Mouse (Mus musculus) hindbrain, postnatal 0 days (tissue): ENCODE measurements around the gene Gtf2ird2. TPM values are rescaled to one million over a fixed set of nuclear protein-coding genes. Genes with fewer than 3 reads are reported as not detected.

Source experiments
- ATAC-seq: fragments of 200-750 bp; cut with Nextera tagmentation; 2 replicates; pipeline ENCODE4 v1.8.0; 2017; ENCODE audit warnings: mild to moderate bottlenecking, moderate TSS enrichment, moderate library complexity
- DNase-seq: peaks from one replicate; pipeline ENCODE4 v3.0.0-alpha.2; 2015; ENCODE audit warnings: low spot score
- H3K27ac ChIP-seq: fragments of 300-500 bp; sonication (generic); 2 replicates; pipeline ENCODE4 v1.5.1; 2014; ENCODE audit warnings: mild to moderate bottlenecking
- H3K27me3 ChIP-seq: fragments of 300-500 bp; sonication (generic); 2 replicates; pipeline ENCODE4 v1.6.1; 2014; ENCODE audit warnings: low read length, mixed read lengths; ENCODE audit not compliant: insufficient read depth
- H3K36me3 ChIP-seq: fragments of 300-500 bp; sonication (generic); 2 replicates; pipeline ENCODE4 v1.6.1; 2014; ENCODE audit warnings: low read length, mixed read lengths; ENCODE audit not compliant: insufficient read depth
- H3K4me1 ChIP-seq: fragments of 300-500 bp; sonication (generic); 2 replicates; pipeline ENCODE4 v1.6.1; 2014; ENCODE audit warnings: antibody characterized with exemption, low read length, mixed read lengths; ENCODE audit not compliant: insufficient read depth
- H3K4me2 ChIP-seq: fragments of 300-500 bp; sonication (generic); 2 replicates; pipeline ENCODE4 v1.6.1; 2014; ENCODE audit warnings: low read depth, mild to moderate bottlenecking, low read length, moderate library complexity, mixed read lengths
- H3K4me3 ChIP-seq: fragments of 300-500 bp; sonication (generic); 2 replicates; pipeline ENCODE4 v1.5.1; 2014; ENCODE audit warnings: low read length
- H3K9ac ChIP-seq: fragments of 300-500 bp; sonication (generic); replicated peaks from 2 replicates; pipeline ENCODE4 v1.6.1; 2014; ENCODE audit warnings: mild to moderate bottlenecking, low read length, moderate library complexity, mixed read lengths
- H3K9me3 ChIP-seq: fragments of 300-500 bp; sonication (generic); 2 replicates; pipeline ENCODE4 v1.6.1; 2016; ENCODE audit warnings: low read length, mixed read lengths
- CTCF ChIP-seq: IDR thresholded peaks from 2 replicates; pipeline ENCODE4 v1.5.1; 2016; ENCODE audit warnings: antibody characterized with exemption, control low read depth, low read depth
- WGBS: fragments of 180-500 bp; shearing (Covaris S2); extraction: QIAGEN DNeasy Blood & Tissue Kit; methylation state at CpG from one replicate; pipeline ENCODE4 v1.1.7; 2014; 5-methylcytosine and 5-hydroxymethylcytosine counted together
- polyA plus RNA-seq: library from polyadenylated mRNA; unstranded; fragments of >200 nt; fragmentation: Nextera tagmentation; extraction: Ambion mirVana; gene quantifications from 2 replicates; pipeline ENCODE4 v1.2.1, GENCODE M21; 2015
- total RNA-seq: library from RNA; depleted of rRNA; stranded (reverse); fragments of >200 nt; gene quantifications from 2 replicates; pipeline ENCODE4 v1.2.3, GENCODE M21; 2014

The Gtf2ird2 gene
- total and polyA plus RNA-seq, 2 experiments from 2014 or later, result 11.6 to 14.6 TPM

DNA sequence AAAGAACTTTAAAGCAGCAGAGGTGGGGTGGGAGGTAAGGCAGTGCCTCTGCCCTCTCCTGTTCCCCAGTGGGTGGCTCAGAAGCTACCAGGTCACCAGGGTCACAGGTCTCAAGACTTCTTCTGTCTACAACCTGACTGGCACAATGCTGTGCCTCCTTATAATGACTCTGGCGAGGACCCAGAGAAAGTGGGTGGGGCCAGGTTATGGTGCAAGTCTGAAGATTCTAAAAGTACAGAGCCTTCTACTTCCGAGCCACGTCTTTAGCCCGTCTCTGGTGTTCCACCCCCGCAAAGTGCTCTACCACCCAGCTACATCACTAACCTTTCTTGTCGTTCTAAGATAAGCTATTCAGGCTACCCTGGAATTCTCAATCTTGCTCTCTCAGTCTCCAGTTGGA, 48.3 kb downstream of the Gtf2ird2 start:
- no peak for TF ChIP-seq CTCF
- Histone ChIP-seq H3K27me3 (no peaks in the 10 kb centered on the region), H3K9me3 (no peaks in the 10 kb centered on the region), H3K4me2 (no peak overlapping the region), H3K36me3 (peaks cover 9% of the 10 kb centered on the region), H3K4me3 (no peak overlapping the region), H3K9ac (no peak overlapping the region), H3K4me1 (0 out of 2 replicates have a peak, but pooled peaks cover 3% of the 10 kb centered on the region), H3K27ac (no peak overlapping the region)
- 76% methylated on average over 6 of the region's 6 CpGs for WGBS
- DNase-seq (no peak), ATAC-seq (no peak)

DNA sequence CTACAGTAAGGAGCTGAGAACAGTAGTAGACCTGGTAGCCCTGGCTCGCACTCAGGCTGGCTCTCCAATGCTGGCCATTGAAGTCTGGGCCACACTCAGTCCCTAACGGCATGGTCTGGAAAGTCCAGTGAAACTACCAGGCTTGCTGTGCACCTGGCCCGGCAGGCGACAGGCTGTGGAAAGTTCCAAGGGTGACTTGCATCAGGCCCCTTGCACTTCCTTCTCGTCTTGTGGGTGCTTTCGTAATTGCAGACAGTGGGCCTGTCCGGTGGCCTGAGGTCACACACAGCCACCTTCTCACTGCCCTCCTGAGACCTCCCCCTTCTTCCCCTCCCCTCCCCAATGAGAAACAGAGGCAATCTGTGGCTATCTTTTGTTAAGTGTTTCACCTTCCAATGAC, 48.7 kb downstream of the Gtf2ird2 start:
- TF ChIP-seq CTCF, result no peak
- Histone ChIP-seq H3K27me3 (no peaks in the 10 kb centered on the region), H3K4me2 (no peak overlapping the region), H3K36me3 (peaks cover 14% of the 10 kb centered on the region), H3K4me3 (no peak overlapping the region), H3K9me3 (no peaks in the 10 kb centered on the region), H3K9ac (no peak overlapping the region), H3K27ac (no peak overlapping the region), H3K4me1 (0 out of 2 replicates have a peak, but pooled peaks cover 3% of the 10 kb centered on the region)
- ATAC-seq (no peak), DNase-seq (no peak)
- 58% methylated on average over 7 of the region's 7 CpGs for WGBS

DNA sequence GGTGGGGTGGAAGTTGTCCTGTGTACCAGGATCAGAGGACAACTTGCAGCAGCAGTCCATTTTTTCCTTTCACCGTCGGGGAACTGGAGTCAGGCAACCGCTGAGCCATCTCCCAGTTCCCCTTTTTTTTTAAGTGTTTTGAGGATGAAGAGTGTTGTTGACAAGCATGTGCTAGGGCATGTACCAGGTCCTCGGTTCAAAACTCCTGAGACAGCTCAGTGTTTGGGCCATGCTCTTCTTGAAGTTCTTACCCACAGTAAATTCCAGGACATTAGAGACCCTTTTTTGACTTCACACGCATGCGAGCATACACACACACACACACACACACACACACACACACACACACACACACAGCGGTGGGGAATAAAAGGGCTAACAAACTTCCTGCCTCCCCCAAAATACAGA, 49.4 kb downstream of the Gtf2ird2 start:
- H3K27me3 ChIP-seq, result no peaks in the 10 kb centered on the region
- WGBS, result 56% methylated on average over 7 of the region's 7 CpGs
- H3K27ac ChIP-seq, result no peak overlapping the region
- H3K4me3 ChIP-seq, result no peak overlapping the region
- 0 out of 2 replicates have a peak, but pooled peaks cover 3% of the 10 kb centered on the region for H3K4me1 ChIP-seq
- no peak overlapping the region for H3K4me2 ChIP-seq
- H3K36me3 ChIP-seq, result peaks cover 20% of the 10 kb centered on the region
- DNase-seq, result no peak
- no peak for TF ChIP-seq CTCF
- ATAC-seq, result no peak
- H3K9me3 ChIP-seq, result no peaks in the 10 kb centered on the region
- no peak overlapping the region for H3K9ac ChIP-seq

DNA sequence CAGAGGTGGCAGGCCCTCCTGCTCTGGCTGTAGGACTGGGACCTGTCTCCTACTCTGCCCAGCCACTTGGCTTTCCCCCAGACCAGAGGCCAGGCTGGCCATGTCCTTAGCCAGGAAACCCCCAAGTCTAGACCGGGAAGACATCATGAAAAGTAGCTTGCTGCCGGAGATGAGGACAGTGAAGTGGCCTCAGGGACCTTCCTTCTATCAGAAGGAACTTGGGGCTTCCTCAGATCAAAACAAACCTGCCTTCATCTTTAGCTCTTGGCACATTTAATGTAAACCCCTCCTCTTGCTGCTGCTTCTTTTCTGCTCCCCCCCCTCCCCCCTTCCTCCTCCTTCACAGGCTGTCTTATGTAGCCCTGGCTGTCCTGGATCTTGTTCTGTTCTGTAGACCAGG, 50.4 kb downstream of the Gtf2ird2 start:
- WGBS, result 83% methylated on average over 2 of the region's 2 CpGs
- no peak overlapping the region for H3K27ac ChIP-seq
- no peak for DNase-seq

DNA sequence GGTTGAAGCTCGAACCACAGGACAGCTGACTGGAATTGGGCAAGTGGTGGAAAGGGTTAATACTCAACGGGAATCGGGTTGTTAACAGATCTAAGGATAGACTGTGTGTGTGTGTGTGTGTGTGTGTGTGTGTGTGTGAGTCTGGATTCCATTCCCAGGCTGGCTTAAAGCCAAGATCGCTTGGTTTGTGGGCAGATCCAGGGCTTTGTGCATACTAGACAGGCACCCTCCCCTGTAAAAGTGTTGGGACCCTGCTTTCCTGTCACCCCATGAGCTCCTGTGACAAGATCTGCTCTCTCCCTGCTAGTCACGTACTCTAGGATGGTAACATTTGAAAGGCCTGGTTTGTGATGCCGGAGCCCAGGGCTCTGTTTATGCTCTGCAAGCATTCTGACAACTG, 51.3 kb downstream of the Gtf2ird2 start:
- peaks cover 38% of the 10 kb centered on the region for H3K36me3 ChIP-seq
- 28% methylated on average over 6 of the region's 6 CpGs for WGBS
- no peak overlapping the region for H3K4me3 ChIP-seq
- no peak overlapping the region for H3K9ac ChIP-seq
- H3K4me2 ChIP-seq, result no peak overlapping the region
- ATAC-seq, result no peak
- TF ChIP-seq CTCF, result no peak
- H3K4me1 ChIP-seq, result 0 out of 2 replicates have a peak, but pooled peaks cover 3% of the 10 kb centered on the region
- no peaks in the 10 kb centered on the region for H3K9me3 ChIP-seq
- H3K27me3 ChIP-seq, result no peaks in the 10 kb centered on the region
- H3K27ac ChIP-seq, result 0 out of 2 replicates have a peak overlapping the region, but pooled peaks have one; percentile 38
- peak; percentile 68 for DNase-seq

More for the DNA sequence above, 50.4 kb downstream of the Gtf2ird2 start:
- Histone ChIP-seq H3K4me1 (0 out of 2 replicates have a peak, but pooled peaks cover 3% of the 10 kb centered on the region), H3K4me2 (no peak overlapping the region), H3K27me3 (no peaks in the 10 kb centered on the region), H3K9me3 (no peaks in the 10 kb centered on the region), H3K4me3 (no peak overlapping the region), H3K36me3 (peaks cover 30% of the 10 kb centered on the region), H3K9ac (no peak overlapping the region)
- no peak for ATAC-seq
- no peak for TF ChIP-seq CTCF

DNA sequence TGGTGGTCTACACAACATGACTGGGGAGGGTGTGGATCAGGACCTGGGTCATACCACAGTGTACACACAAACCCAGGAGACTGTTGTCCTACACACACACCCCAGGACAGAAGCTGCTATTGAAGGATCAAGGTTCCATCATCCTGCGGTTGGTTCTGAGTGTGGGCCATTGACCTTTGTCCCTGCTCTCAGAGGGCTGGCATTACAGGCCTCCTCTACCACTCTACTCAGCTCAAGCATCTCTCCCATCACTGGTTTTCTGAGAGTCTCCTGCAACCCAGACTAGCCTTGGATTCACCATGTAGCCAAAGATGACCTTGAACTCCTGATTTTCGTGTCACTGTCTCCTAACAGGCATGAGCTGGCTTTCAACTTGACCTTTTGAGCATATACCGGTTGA, 52.4 kb downstream of the Gtf2ird2 start:
- 0 out of 2 replicates have a peak, but pooled peaks cover 3% of the 10 kb centered on the region for H3K4me1 ChIP-seq
- no peak overlapping the region for H3K27ac ChIP-seq
- no peak overlapping the region for H3K9ac ChIP-seq
- ATAC-seq, result no peak
- no peak overlapping the region for H3K4me3 ChIP-seq
- H3K4me2 ChIP-seq, result no peak overlapping the region
- peaks cover 49% of the 10 kb centered on the region for H3K36me3 ChIP-seq
- H3K27me3 ChIP-seq, result no peaks in the 10 kb centered on the region
- DNase-seq, result no peak
- no peak for TF ChIP-seq CTCF
- WGBS, result 93% methylated on average over 3 of the region's 3 CpGs
- no peaks in the 10 kb centered on the region for H3K9me3 ChIP-seq

DNA sequence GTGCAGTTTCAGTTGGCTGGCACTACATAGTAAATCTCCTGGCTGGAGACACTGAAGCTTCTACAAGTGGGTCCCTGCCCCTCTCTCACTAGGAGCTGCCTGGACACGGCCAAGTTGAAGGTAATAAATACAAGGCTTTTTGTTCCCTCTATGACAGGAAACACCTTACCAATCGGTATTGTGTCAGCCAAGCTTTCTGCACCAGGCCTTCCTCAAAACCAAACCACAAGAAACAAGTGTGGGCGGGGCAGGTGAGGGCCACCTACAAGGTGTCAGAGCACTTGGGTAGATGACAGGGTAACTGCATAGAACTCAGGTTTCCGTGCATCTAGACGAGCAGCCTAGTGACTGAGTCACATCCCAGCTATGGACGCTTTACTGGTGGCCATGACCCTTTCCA, 53.0 kb downstream of the Gtf2ird2 start:
- DNase-seq, result no peak
- WGBS, result 87% methylated on average over 6 of the region's 6 CpGs
- no peak for TF ChIP-seq CTCF
- Histone ChIP-seq H3K27me3 (no peaks in the 10 kb centered on the region), H3K4me1 (0 out of 2 replicates have a peak, but pooled peaks cover 3% of the 10 kb centered on the region), H3K9ac (no peak overlapping the region), H3K27ac (no peak overlapping the region), H3K4me3 (no peak overlapping the region), H3K9me3 (no peaks in the 10 kb centered on the region), H3K36me3 (peaks cover 54% of the 10 kb centered on the region), H3K4me2 (no peak overlapping the region)
- ATAC-seq, result no peak
